Mouse (Mus musculus) bone marrow macrophage, adult 2 months (primary cell): ENCODE measurements around the gene Eef1a1.

Source experiments
- CTCF ChIP-seq: IDR thresholded peaks from 2 replicates; pipeline ENCODE4 v1.5.1; 2012; ENCODE audit warnings: low read depth, mild to moderate bottlenecking, low read length, moderate library complexity
- POLR2A ChIP-seq: IDR thresholded peaks from 2 replicates; pipeline ENCODE4 v1.6.1; 2012; ENCODE audit warnings: mild to moderate bottlenecking, low read depth, low read length, borderline replicate concordance

DNA sequence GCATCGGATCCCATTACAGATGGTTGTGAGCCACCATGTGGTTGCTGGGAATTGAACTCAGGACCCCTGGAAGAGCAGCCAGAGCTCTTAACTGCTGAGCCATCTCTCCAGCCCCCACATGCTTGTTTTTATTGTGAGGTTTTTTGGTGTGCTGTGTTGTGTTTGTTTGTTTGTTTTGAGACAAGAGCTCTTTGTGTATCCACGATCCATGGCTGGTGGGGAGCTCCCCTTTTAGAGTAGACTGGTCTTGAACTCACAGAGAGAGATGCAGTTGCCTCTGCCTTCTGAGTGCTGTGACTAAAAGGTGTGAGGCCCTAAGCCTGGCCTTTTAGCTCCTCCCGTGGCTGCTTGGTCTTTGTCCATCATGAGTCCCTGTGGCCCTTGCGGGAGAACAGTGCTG lies 15.2 kb upstream of the Eef1a1 start:
- TF ChIP-seq CTCF (no peak), POLR2A (no peak)
